Mouse (Mus musculus): ENCODE results near the gene Nlrp5.
"Not testable (repeated sequence)": the region's sequence is repeated elsewhere in the genome, so short reads cannot be mapped to it uniquely, and the experiment has no call there.

Nlrp5 gene

DNA sequence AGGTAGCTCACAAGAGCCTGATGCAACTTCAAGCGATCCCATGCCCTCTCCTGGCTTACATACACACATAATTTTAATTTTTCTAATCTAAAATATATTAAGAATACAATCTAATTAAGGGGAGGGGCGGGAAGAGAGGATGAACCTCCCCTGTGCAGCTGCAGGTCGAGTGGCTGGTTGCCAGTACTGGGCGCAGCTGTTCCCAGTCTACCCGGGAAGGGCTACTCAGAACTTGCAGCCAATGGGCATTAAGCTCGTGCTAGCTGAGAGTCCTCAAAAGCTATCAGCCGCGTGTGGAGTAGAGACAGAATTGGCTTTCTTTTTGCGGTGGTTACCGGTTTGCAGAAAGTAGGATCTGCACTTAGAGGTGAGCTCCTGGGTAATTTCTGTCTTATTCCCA, at the start of gene Nlrp5:
TSS of gene Nlrp5 (plus strand) at position 301 of the 400 bp plus-strand sequence.
- DNase-seq (ENCODE audit: low read depth): no peak

DNA sequence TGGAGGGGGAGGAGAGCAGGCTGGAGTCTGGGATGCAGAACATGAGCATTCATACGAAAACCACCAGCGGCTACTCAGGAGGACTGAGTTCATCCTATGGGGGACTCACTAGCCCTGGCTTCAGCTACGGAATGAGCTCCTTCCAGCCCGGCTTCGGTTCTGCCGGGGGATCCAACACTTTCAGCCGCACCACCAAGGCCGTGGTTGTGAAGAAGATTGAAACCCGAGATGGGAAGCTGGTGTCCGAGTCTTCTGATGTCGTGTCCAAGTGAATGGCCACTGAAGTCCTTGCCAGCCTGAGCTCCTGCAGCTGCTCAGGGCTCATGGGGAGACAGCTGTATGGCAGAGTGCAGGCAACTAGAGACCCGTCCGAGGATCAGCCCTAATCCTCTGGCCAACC, 27.4 kb upstream of the Nlrp5 start:
- not testable (repeated sequence) for DNase-seq (ENCODE audit: low read depth)

DNA sequence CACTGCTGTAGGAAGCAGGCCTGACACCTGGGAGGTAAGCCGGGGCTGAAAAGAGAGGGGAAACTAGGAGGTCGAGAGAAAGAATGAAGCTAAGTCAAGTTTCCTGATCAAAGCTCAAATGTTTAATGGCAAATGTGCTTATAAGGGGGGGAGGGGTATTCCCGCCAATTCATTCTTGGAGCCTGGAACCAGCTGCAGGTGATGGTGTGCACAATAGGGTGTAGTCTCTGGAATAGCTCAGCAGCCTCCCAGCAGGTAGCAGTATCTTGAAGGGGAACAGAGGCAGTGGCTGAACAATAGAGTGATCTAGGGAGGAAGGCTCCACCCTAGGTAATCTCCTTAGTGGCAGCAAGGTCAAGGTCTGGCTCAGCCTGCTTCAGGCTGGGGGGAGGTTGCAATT, 84.5 kb downstream of the Nlrp5 start:
- not testable (repeated sequence) for DNase-seq (ENCODE audit: low read depth)

DNA sequence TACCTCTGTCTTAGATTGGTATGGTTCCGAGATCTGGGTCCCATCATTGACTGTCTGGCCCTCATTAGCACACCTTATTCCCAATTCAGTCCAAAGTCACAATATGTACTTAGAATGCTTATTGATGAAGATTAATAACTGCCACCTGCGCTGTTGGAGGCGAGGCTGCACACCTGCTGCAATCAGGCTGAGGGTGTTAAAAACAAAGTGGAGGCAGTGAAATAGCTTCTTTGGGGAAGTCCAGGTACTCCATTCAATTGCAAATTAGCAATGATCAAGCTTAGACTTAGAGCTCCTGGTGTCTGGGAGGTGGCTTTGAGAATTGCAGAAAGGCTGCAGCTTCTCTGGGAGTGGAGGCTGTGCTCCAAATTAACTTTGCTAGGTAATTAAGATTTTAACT, 85.1 kb downstream of the Nlrp5 start:
- DNase-seq (ENCODE audit: low read depth): not testable (repeated sequence)

DNA sequence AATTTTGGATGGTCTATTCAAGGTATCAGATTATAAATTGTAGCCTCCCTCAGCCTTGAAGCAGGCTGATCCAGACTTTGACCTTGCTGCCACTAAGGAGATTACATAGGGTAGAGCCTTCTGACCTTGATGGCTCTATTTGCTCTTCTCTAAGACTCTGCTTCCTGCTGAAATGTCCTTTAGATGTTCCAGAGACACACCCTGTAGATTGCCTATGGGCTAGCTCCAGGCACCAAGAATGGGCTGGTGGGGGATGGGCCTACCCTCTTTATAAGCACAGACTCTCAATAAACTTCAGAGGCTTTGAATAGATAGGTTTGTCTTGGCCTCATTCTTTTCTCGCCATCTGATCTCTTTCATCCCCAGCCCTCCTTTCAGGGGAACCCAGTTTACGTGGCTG, 87.2 kb downstream of the Nlrp5 start:
- DNase-seq (ENCODE audit: low read depth): not testable (repeated sequence)
